Mouse (Mus musculus): ENCODE measurements at regions not wholly inside any gene's neighbourhood (a gene's known extent, or its start where the extent isn't known, plus 50 kb on each side); places are given as distances from the start of the nearest gene placed in this dataset.
A peak's percentile ranks its signal among the peaks of the same experiment; 100 is the strongest.
"Not testable (repeated sequence)": the region's sequence is repeated elsewhere in the genome, so short reads cannot be mapped to it uniquely, and the experiment has no call there.

DNA sequence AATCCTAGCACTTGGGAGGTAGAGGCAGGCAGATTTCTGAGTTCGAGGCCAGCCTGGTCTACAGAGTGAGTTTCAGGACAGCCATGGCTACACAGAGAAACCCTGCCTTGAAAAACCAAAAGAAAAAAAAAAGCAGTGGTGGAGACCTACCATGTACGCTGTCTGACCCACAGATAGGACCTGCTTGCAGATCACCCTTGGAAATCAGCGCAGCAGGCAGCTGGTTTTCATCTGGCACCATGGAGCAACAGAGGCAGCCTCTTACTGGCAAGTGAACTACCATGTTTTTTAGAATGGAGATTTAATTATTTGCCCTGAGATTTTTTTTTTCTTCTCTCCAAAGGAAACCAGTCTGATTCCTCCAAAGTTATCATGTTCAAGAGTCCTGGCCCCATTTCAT is 150.8 kb upstream of the Mpdz start:
- WGBS: 68% methylated on average over 3 of the region's 3 CpGs
- not testable (repeated sequence) for H3K27ac ChIP-seq; H3K4me1 ChIP-seq; ATAC-seq (ENCODE audit: insufficient number of reproducible peaks, insufficient read depth, low FRiP score, low TSS enrichment, low read depth); H3K27me3 ChIP-seq; H3K4me3 ChIP-seq; H3K9ac ChIP-seq; H3K4me2 ChIP-seq; H3K36me3 ChIP-seq; H3K9me3 ChIP-seq

- no peak overlapping the region for H3K9ac ChIP-seq
- no peaks in the 10 kb centered on the region for H3K27me3 ChIP-seq
- H3K4me2 ChIP-seq: no peak overlapping the region
- H3K36me3 ChIP-seq: no peaks in the 10 kb centered on the region
- ATAC-seq (ENCODE audit: insufficient number of reproducible peaks, insufficient read depth, low FRiP score, low TSS enrichment, low read depth): no peak
- H3K9me3 ChIP-seq: no peaks in the 10 kb centered on the region
- H3K4me1 ChIP-seq: peaks cover 37% of the 10 kb centered on the region
- no peak overlapping the region for H3K4me3 ChIP-seq
- WGBS: 10% methylated on average over 2 of the region's 2 CpGs
- H3K27ac ChIP-seq: peak overlapping the region; percentile 84
Observed at GRCm38 (mm10) chr4:81582546-81582945, 139.9 kb upstream of the Mpdz start.

DNA sequence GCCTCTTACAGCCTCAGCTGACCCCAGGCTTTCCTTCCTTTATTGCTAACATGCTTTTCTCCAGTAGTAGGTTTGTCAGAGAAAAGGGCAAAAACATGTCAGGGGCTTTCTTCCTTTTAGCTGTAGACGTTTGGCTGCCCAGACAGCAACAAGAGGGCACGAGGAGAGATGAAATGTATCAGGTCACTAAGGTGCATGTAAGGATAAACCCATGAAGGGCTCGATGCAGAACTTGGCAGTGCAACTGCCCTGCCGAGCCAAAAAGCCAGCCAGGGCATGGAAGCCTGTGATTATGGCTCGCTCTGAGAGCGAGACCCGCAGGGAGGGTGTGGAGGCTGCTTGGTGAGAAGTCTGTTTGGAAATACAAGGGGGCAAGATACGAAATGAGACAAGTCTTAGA is 137.9 kb upstream of the Mpdz start:
- peak overlapping the region; percentile 92 for H3K27ac ChIP-seq
- no peak for ATAC-seq (ENCODE audit: insufficient number of reproducible peaks, insufficient read depth, low FRiP score, low TSS enrichment, low read depth)
- H3K4me2 ChIP-seq: peak overlapping the region; percentile 43

DNA sequence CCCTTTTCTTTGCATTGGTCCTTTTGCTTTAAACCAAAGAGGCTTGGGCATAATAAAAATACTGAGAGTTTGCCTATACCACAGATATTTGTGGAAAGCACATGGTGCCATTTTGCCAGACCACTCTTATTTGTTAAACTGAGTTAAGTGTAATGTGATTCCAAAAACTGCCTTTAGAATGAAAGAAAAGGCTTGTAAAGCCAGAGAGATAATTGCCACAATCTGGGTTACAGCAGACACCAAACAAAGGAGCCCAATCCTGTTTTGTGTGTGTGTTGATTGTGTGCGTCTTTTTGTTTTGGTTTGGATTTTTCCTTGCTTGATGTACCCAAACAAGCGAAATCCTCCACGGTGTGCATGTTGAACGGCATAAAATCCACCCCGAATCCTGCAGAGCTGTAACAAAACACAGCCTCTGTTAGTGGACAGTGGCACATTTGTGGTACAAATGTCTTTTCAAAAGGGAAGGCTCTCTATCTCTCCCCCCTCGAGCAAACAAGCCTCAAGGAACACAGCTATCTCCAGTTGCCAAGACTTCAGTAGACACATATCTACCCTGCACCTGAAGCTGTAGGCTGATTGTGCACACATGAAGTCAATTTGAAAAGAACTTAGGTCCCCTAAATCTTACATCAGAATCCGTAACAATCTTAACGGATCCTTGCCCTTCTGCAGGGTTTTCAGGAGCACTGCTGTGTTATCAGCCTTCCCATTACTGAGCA is 136.9 kb upstream of the Mpdz start:
- Histone ChIP-seq H3K4me3 (no peak overlapping the region), H3K27me3 (no peaks in the 10 kb centered on the region), H3K27ac (peak overlapping the region; percentile 92), H3K4me2 (peak overlapping the region; percentile 43), H3K9me3 (no peaks in the 10 kb centered on the region), H3K36me3 (no peaks in the 10 kb centered on the region), H3K9ac (peak overlapping the region; percentile 44; the same call in 1 of the 2 replicates), H3K4me1 (peaks cover 37% of the 10 kb centered on the region)
- WGBS: 18% methylated on average over 8 of the region's 8 CpGs
- no peak for ATAC-seq (ENCODE audit: insufficient number of reproducible peaks, insufficient read depth, low FRiP score, low TSS enrichment, low read depth)

More for the DNA sequence above, 137.9 kb upstream of the Mpdz start:
- Histone ChIP-seq H3K36me3 (no peaks in the 10 kb centered on the region), H3K9me3 (no peaks in the 10 kb centered on the region), H3K27me3 (no peaks in the 10 kb centered on the region), H3K4me1 (peaks cover 37% of the 10 kb centered on the region), H3K9ac (no peak overlapping the region), H3K4me3 (no peak overlapping the region)
- WGBS: 44% methylated on average over 8 of the region's 8 CpGs

DNA sequence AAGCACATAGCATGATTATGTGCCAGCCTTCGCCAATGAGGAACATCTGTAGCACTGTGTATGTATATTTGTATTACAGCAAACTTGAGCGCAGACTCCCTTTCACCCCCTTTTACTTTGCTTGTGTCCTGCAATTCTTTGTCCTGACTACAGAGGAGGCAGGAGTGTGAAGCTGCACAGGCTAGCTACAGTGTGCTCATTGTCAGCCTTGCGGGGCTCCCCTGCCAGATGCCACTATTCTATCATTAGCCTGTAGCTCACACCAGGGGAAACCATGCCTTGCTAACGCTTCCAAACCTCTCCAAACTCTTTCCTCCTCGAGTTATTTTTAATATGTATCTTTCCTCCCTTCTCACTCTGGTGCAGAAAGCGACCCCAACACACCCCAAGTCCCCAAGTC is 136.4 kb upstream of the Mpdz start:
- ATAC-seq (ENCODE audit: insufficient number of reproducible peaks, insufficient read depth, low FRiP score, low TSS enrichment, low read depth): no peak
- WGBS: 20% methylated on average over 6 of the region's 6 CpGs
- Histone ChIP-seq H3K4me1 (peaks cover 37% of the 10 kb centered on the region), H3K27ac (peak overlapping the region; percentile 92), H3K9ac (peak overlapping the region; percentile 44; the same call in 1 of the 2 replicates), H3K27me3 (no peaks in the 10 kb centered on the region), H3K4me2 (peak overlapping the region; percentile 43), H3K9me3 (no peaks in the 10 kb centered on the region), H3K4me3 (no peak overlapping the region), H3K36me3 (no peaks in the 10 kb centered on the region)

DNA sequence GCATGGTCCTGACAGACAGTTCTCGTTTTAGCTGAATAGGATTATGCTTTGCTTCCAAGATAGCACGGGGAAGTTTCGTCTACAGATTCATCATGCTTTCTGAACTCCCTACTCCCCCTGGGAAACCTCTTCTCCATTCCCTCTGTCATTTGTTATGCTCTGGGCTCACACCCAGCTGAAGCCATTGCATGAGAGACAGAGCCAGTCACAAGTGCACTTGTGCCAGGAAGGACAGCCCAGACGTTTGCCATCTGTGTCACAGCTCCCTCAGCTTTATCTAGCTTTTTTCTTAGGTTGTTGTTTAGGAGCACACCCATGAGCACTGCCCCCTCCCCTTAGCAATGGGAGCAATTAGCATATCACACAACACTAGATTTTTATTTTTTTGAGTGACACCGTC is 131.2 kb upstream of the Mpdz start:
- H3K27ac ChIP-seq: no peak overlapping the region
- no peaks in the 10 kb centered on the region for H3K27me3 ChIP-seq
- H3K4me3 ChIP-seq: no peak overlapping the region
- no peak overlapping the region for H3K4me2 ChIP-seq
- H3K4me1 ChIP-seq: peaks cover 3% of the 10 kb centered on the region
- no peaks in the 10 kb centered on the region for H3K36me3 ChIP-seq
- no peak overlapping the region for H3K9ac ChIP-seq
- H3K9me3 ChIP-seq: no peaks in the 10 kb centered on the region
- WGBS: 56% methylated on average over 5 of the region's 5 CpGs
- no peak for ATAC-seq (ENCODE audit: insufficient number of reproducible peaks, insufficient read depth, low FRiP score, low TSS enrichment, low read depth)

DNA sequence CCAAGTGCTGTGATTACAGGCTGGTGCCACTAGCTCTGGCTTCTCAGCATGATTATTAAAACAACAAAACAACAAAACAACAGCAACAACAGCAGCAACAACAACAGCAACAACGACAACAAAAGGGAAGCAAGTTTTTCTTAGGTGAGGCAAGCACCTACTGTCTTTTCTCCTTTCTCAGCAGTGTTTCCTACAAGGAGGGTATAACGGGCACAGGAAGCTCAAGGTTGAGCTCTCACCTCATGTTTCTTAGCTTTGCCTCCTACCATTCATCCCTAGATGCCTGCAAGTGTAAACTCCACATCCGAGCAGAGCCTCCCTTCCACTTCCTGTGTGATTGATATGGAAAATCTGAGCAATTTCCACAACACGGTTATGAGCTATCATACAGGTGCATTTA is 128.1 kb upstream of the Mpdz start:
- Histone ChIP-seq H3K4me3 (no peak overlapping the region), H3K9me3 (no peaks in the 10 kb centered on the region), H3K4me2 (no peak overlapping the region), H3K27ac (no peak overlapping the region), H3K27me3 (no peaks in the 10 kb centered on the region), H3K4me1 (peaks cover 27% of the 10 kb centered on the region), H3K9ac (no peak overlapping the region), H3K36me3 (no peaks in the 10 kb centered on the region)
- no peak for ATAC-seq (ENCODE audit: insufficient number of reproducible peaks, insufficient read depth, low FRiP score, low TSS enrichment, low read depth)
- WGBS: 76% methylated on average over 4 of the region's 4 CpGs

- no peak overlapping the region for H3K4me3 ChIP-seq
- 81% methylated on average over 3 of the region's 3 CpGs for WGBS
- no peak for ATAC-seq (ENCODE audit: insufficient number of reproducible peaks, insufficient read depth, low FRiP score, low TSS enrichment, low read depth)
- H3K9ac ChIP-seq: no peak overlapping the region
- H3K36me3 ChIP-seq: no peaks in the 10 kb centered on the region
- peaks cover 34% of the 10 kb centered on the region for H3K4me1 ChIP-seq
- H3K27ac ChIP-seq: no peak overlapping the region
- no peaks in the 10 kb centered on the region for H3K9me3 ChIP-seq
- H3K4me2 ChIP-seq: no peak overlapping the region
- no peaks in the 10 kb centered on the region for H3K27me3 ChIP-seq
Observed at GRCm38 (mm10) chr4:81569531-81569930, 126.9 kb upstream of the Mpdz start.

GRCm38 (mm10) chr4:81568404-81568803 is 125.8 kb upstream of the Mpdz start:
- no peak overlapping the region for H3K4me3 ChIP-seq
- H3K27me3 ChIP-seq: no peaks in the 10 kb centered on the region
- no peaks in the 10 kb centered on the region for H3K9me3 ChIP-seq
- H3K4me1 ChIP-seq: peaks cover 38% of the 10 kb centered on the region
- no peak overlapping the region for H3K4me2 ChIP-seq
- WGBS: 58% methylated on average over 6 of the region's 6 CpGs
- ATAC-seq (ENCODE audit: insufficient number of reproducible peaks, insufficient read depth, low FRiP score, low TSS enrichment, low read depth): no peak
- no peak overlapping the region for H3K9ac ChIP-seq
- H3K27ac ChIP-seq: peak overlapping the region; percentile 75
- H3K36me3 ChIP-seq: no peaks in the 10 kb centered on the region

GRCm38 (mm10) chr4:81567928-81568327 is 125.3 kb upstream of the Mpdz start:
- 27% methylated on average over 5 of the region's 5 CpGs for WGBS
- Histone ChIP-seq H3K4me1 (peaks cover 42% of the 10 kb centered on the region), H3K36me3 (no peaks in the 10 kb centered on the region), H3K27me3 (no peaks in the 10 kb centered on the region), H3K4me2 (no peak overlapping the region), H3K4me3 (no peak overlapping the region), H3K9ac (no peak overlapping the region), H3K9me3 (no peaks in the 10 kb centered on the region), H3K27ac (peak overlapping the region; percentile 85)
- ATAC-seq (ENCODE audit: insufficient number of reproducible peaks, insufficient read depth, low FRiP score, low TSS enrichment, low read depth): no peak

- H3K27ac ChIP-seq: peak overlapping the region; percentile 24; the same call in 1 of the 2 replicates
- no peak overlapping the region for H3K4me2 ChIP-seq
- H3K36me3 ChIP-seq: no peaks in the 10 kb centered on the region
- no peak for ATAC-seq (ENCODE audit: insufficient number of reproducible peaks, insufficient read depth, low FRiP score, low TSS enrichment, low read depth)
- peaks cover 51% of the 10 kb centered on the region for H3K4me1 ChIP-seq
- H3K27me3 ChIP-seq: no peaks in the 10 kb centered on the region
- no peaks in the 10 kb centered on the region for H3K9me3 ChIP-seq
- 72% methylated on average over 11 of the region's 11 CpGs for WGBS
- H3K4me3 ChIP-seq: no peak overlapping the region
- H3K9ac ChIP-seq: no peak overlapping the region
Observed at GRCm38 (mm10) chr4:81566526-81566925, 123.9 kb upstream of the Mpdz start.
